Mouse (Mus musculus) urinary bladder, adult 18-20 months (tissue): ENCODE measurements around the gene Chmp1a.

Experiments used
- DNase-seq, 2 experiments: peaks; one replicate each; pipeline ENCODE4 v3.0.0; 2022; ENCODE audit warnings: low spot score in 2 of 2, mixed read lengths in 2 of 2

The Chmp1a gene

DNA sequence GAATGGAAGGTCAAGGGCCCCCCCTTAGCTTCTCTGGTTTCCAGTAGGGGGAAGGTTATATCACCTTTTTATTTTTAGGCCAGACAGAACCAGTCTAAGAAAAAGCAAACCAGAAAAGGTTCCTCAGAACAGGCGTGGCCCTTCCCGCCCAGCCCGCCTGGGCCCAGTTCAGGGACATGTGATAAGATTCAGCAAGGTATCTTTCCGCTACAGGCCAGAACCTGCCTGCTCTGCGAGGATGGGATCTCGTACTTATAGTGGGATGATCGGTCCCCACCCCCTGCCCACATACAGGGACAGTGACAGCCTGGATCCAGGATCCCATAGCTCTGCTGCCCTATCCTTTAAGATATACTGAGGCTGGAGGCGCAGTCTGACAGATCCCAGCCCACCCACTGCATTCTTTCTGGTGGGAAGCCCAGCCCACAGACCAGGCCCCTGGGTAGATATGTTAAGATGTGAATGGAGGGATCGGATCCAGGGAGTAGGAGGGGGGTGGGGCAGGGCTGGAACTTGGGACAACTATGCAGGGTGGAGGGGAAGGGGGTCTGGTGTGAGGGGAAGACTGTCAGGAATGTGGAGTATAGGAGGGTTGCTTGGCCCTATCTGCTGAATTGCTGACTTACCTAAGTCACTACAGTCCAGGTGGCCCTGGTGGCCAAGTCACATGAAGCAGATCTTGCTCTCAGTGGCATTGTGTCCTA lies 56.3 kb downstream of the Chmp1a start:
- DNase-seq: no peak

GRCm38 (mm10) chr8:123155177-123155576 lies 57.4 kb downstream of the Chmp1a start:
- DNase-seq: no peak
